ENCODE assay signal across 14 mouse cellular contexts in genomic region chr7:101376701-101377340, GRCm38 (mm10). TPM values are rescaled to one million over a fixed set of nuclear protein-coding genes. Genes with fewer than 3 reads are reported as not detected.
DNase-seq lines count a peak whose midpoint lies in the region; ATAC-seq and TF ChIP-seq lines count a peak whose summit lies in the region.
"Had no signal": no experiment of that assay in that cellular context is flagged by ENCODE, and none has a peak within 500 bp of the region (broad histone marks: within the 10 kb centered on the region; RNA-seq: fewer than 3 reads in every experiment).

No protein-coding gene starts in this region.

- no peaks in the 10 kb centered on the region for H3K9me3 ChIP-seq in intestine, embryonic 15.5 days
- H3K9me3 ChIP-seq: G1E; neural tube, embryonic 13.5 days had no signal

- no peak overlapping the region for H3K4me3 ChIP-seq in layer of hippocampus, adult 2 months
- H3K4me3 ChIP-seq in intestine, embryonic 15.5 days (replicated peaks): no peak overlapping the region
- H3K4me3 ChIP-seq: neural tube, embryonic 13.5 days had no signal

- H3K27ac ChIP-seq in layer of hippocampus, adult 2 months: no peak overlapping the region
- H3K27ac ChIP-seq in intestine, embryonic 15.5 days: peak overlapping the region; percentile 81; the same call in 1 of the 2 replicates
- H3K27ac ChIP-seq: neural tube, embryonic 13.5 days had no signal

- H3K36me3 ChIP-seq in intestine, embryonic 15.5 days: no peaks in the 10 kb centered on the region
- H3K36me3 ChIP-seq: neural tube, embryonic 13.5 days had no signal

- peak; percentile 26 to 36 for DNase-seq in layer of hippocampus, adult 2 months (ENCODE audit: low spot score in 2 of 2)
- DNase-seq in layer of hippocampus, postnatal 25 days (ENCODE audit: extremely low spot score in 1 of 2, low spot score in 1 of 2): no peak
- DNase-seq in 3T3-L1 (ENCODE audit: low read depth, low spot score): peak; percentile 29
- peak; percentile 44 for DNase-seq in 416B (ENCODE audit: low read depth)
- DNase-seq: cerebellum, adult 11 months; gastrocnemius, postnatal 14 days; right cerebral cortex, postnatal 25 days had no signal

- H3K9ac ChIP-seq in intestine, embryonic 15.5 days: no peak overlapping the region

- no peak for ATAC-seq in intestine, embryonic 15.5 days
- no peak for ATAC-seq in inflammation-experienced regulatory T-cells, adult 6 months
- no peak for ATAC-seq in granulocyte monocyte progenitor cell, adult 5-6 weeks (replicated peaks; ENCODE audit: poor library complexity, severe bottlenecking)

- peaks cover 30% of the 10 kb centered on the region for H3K4me1 ChIP-seq in intestine, embryonic 15.5 days (replicated peaks)

- H3K27me3 ChIP-seq in intestine, embryonic 15.5 days (replicated peaks): no peaks in the 10 kb centered on the region
- H3K27me3 ChIP-seq: neural tube, embryonic 13.5 days had no signal

- H3K4me2 ChIP-seq in intestine, embryonic 15.5 days (replicated peaks): no peak overlapping the region
- H3K4me2 ChIP-seq: neural tube, embryonic 13.5 days had no signal

- TF ChIP-seq CTCF in layer of hippocampus, adult 2 months (conservative IDR thresholded peaks at IDR 0.05): no peak

- 75% methylated on average over 10 of the region's 10 CpGs for WGBS in intestine, embryonic 15.5 days

RNA-seq across cellular contexts. Expression of gene Arap1, which starts 29.0 kb away (rescaled TPM):
- 10 to 100 TPM; 19.2 to 20.0 TPM for total RNA-seq in layer of hippocampus, adult 2 months (2021)
- total RNA-seq in layer of hippocampus, postnatal 25 days (2021): 10 to 100 TPM; 13.9 to 24.2 TPM
- 56.3 and 58.4 TPM in 2 replicates for polyA plus RNA-seq in intestine, embryonic 15.5 days (2015; fragmentation: Nextera tagmentation; extraction: Ambion mirVana)
- polyA plus RNA-seq in inflammation-experienced regulatory T-cells, adult 6 months (2017; shearing (Covaris generic)): 10 to 100 TPM; 29.0 to 58.0 (median 41.3) TPM
- 59.2 and 81.5 TPM in 2 replicates for total RNA-seq in granulocyte monocyte progenitor cell, adult 5-6 weeks (2014; fragmentation: Nextera tagmentation)
- 27.4 and 64.6 TPM in 2 replicates for total RNA-seq in granulocyte monocyte progenitor cell, adult 5-6 weeks (2017)

RNA-seq across cellular contexts. Expression of gene Gm45837, which starts 33.9 kb away (rescaled TPM):
- 1 to 10 TPM in 1 of 2 experiments, not detected in 1; 2.4 TPM for total RNA-seq in layer of hippocampus, adult 2 months (2021)
- not detected for total RNA-seq in layer of hippocampus, postnatal 25 days (2021)
- polyA plus RNA-seq in intestine, embryonic 15.5 days (2015; fragmentation: Nextera tagmentation; extraction: Ambion mirVana): 3.5 and 5.7 TPM in 2 replicates
- polyA plus RNA-seq in inflammation-experienced regulatory T-cells, adult 6 months (2017; shearing (Covaris generic)): 10 to 100 TPM in 2 of 3 experiments, 1 to 10 TPM in 1; 6.7 to 39.0 (median 18.9) TPM
- total RNA-seq in granulocyte monocyte progenitor cell, adult 5-6 weeks (2014; fragmentation: Nextera tagmentation): not detected in 2 replicates
- 2.6 TPM in 1 of 2 replicates, not detected in the other for total RNA-seq in granulocyte monocyte progenitor cell, adult 5-6 weeks (2017)
- total RNA-seq: G1E; heart, postnatal 25 days had no signal
- polyA plus RNA-seq: large intestine, adult 2 months; neural tube, embryonic 13.5 days had no signal

RNA-seq across cellular contexts. Expression of gene Pde2a, which starts 44.7 kb away (rescaled TPM):
- total RNA-seq in layer of hippocampus, adult 2 months (2021): 100 to 1,000 TPM; 300 to 318 TPM
- 100 to 1,000 TPM; 295 to 297 TPM for total RNA-seq in layer of hippocampus, postnatal 25 days (2021)
- polyA plus RNA-seq in intestine, embryonic 15.5 days (2015; fragmentation: Nextera tagmentation; extraction: Ambion mirVana): 15.4 and 16.6 TPM in 2 replicates
- 10 to 100 TPM in 2 of 3 experiments, 1 to 10 TPM in 1; 6.1 to 36.2 (median 19.9) TPM for polyA plus RNA-seq in inflammation-experienced regulatory T-cells, adult 6 months (2017; shearing (Covaris generic))
- 15.8 and 21.1 TPM in 2 replicates for total RNA-seq in granulocyte monocyte progenitor cell, adult 5-6 weeks (2014; fragmentation: Nextera tagmentation)
- total RNA-seq in granulocyte monocyte progenitor cell, adult 5-6 weeks (2017): 23.1 and 28.5 TPM in 2 replicates
- polyA plus RNA-seq: G1E had no signal

RNA-seq across cellular contexts. Expression of gene Stard10, which starts 59.9 kb away (rescaled TPM):
- 10 to 100 TPM; 23.6 to 24.6 TPM for total RNA-seq in layer of hippocampus, adult 2 months (2021)
- total RNA-seq in layer of hippocampus, postnatal 25 days (2021): 10 to 100 TPM; 22.4 to 23.0 TPM
- 111 and 125 TPM in 2 replicates for polyA plus RNA-seq in intestine, embryonic 15.5 days (2015; fragmentation: Nextera tagmentation; extraction: Ambion mirVana)
- polyA plus RNA-seq in inflammation-experienced regulatory T-cells, adult 6 months (2017; shearing (Covaris generic)): 1 to 10 TPM; 1.7 to 5.6 (median 2.0) TPM
- 18.5 and 36.0 TPM in 2 replicates for total RNA-seq in granulocyte monocyte progenitor cell, adult 5-6 weeks (2014; fragmentation: Nextera tagmentation)
- total RNA-seq in granulocyte monocyte progenitor cell, adult 5-6 weeks (2017): 11.8 and 30.5 TPM in 2 replicates
- total RNA-seq: G1E had no signal

Comparison
In these comparisons a context has a peak if more than half of its experiments do, and no peak if none do; other contexts are left out.
1. DNase-seq: peak in layer of hippocampus, adult 2 months (2 of 2), 3T3-L1 (single experiment) and 416B (single experiment); none in layer of hippocampus, postnatal 25 days (0 of 2).
2. RNA of gene Pde2a, which starts 44.7 kb away (total RNA-seq): 300 to 318 TPM in layer of hippocampus, adult 2 months and 295 to 297 TPM in layer of hippocampus, postnatal 25 days; 15.8 to 28.5 TPM in granulocyte monocyte progenitor cell, adult 5-6 weeks; every median in the first group is over 10 times any median in the second.